Mouse (Mus musculus) CH12.LX (cell line): ENCODE measurements at regions not wholly inside any gene's neighbourhood (a gene's known extent, or its start where the extent isn't known, plus 50 kb on each side); places are given as distances from the start of the nearest gene placed in this dataset.

ENCODE experiments used
- DNase-seq: peaks from one replicate; pipeline ENCODE4 v3.0.0-alpha.2; 2013; ENCODE audit errors: extremely low read depth
- H3K27ac ChIP-seq: 2 replicates; pipeline ENCODE4 v1.5.1; 2012; ENCODE audit warnings: low read depth, mild to moderate bottlenecking, control low read depth, moderate library complexity; ENCODE audit not compliant: insufficient read depth
- H3K27me3 ChIP-seq: replicated peaks from 2 replicates; pipeline ENCODE3; 2012; ENCODE audit warnings: inconsistent platforms
- H3K36me3 ChIP-seq, 2 experiments: replicated peaks in 1 of 2; 2 replicates each; pipeline versions ENCODE3 to v1.6.1; 2012; ENCODE audit warnings: inconsistent platforms in 1 of 2, low read length in 1 of 2, mild to moderate bottlenecking in 1 of 2, mixed read lengths in 1 of 2, moderate library complexity in 1 of 2; ENCODE audit not compliant: control insufficient read depth in 1 of 2, insufficient read depth in 1 of 2
- H3K4me1 ChIP-seq, 2 experiments: 2 replicates each; pipeline ENCODE4 v1.6.1; 2012; ENCODE audit warnings: inconsistent platforms in 1 of 2, moderate library complexity in 1 of 2; ENCODE audit not compliant: insufficient read depth in 2 of 2, control insufficient read depth in 1 of 2
- H3K4me2 ChIP-seq: 2 replicates; pipeline ENCODE4 v1.6.1; 2012; ENCODE audit warnings: low read depth, mild to moderate bottlenecking, control low read depth; ENCODE audit not compliant: poor library complexity, insufficient read depth, severe bottlenecking
- H3K4me3 ChIP-seq, 3 experiments: fragments of 150-350 bp in 1 of 3; sonication (generic) in 1 of 3; replicated peaks in 1 of 3; 2 replicates each; pipeline versions ENCODE3 to v1.5.1; 2011 to 2012; ENCODE audit warnings: low read depth in 2 of 3, low read length in 2 of 3, mild to moderate bottlenecking in 2 of 3, moderate library complexity in 2 of 3, control low read depth in 1 of 3, improper control_type of control experiment in 1 of 3, inconsistent platforms in 1 of 3, mixed read lengths in 1 of 3; ENCODE audit not compliant: poor library complexity in 1 of 3
- H3K79me2 ChIP-seq: replicated peaks from 2 replicates; pipeline ENCODE4 v1.6.1; 2012; ENCODE audit warnings: mild to moderate bottlenecking, moderate library complexity; ENCODE audit not compliant: control insufficient read depth, poor library complexity, insufficient read depth, severe bottlenecking; ENCODE audit errors: extremely low read depth
- H3K9ac ChIP-seq: 2 replicates; pipeline ENCODE4 v1.6.1; 2012; ENCODE audit warnings: low read depth, mild to moderate bottlenecking, control low read depth, moderate library complexity; ENCODE audit not compliant: insufficient read depth
- H3K9me3 ChIP-seq: replicated peaks from 2 replicates; pipeline ENCODE3; 2012; ENCODE audit warnings: low read length, inconsistent platforms, mixed read lengths
- BHLHE40 ChIP-seq: IDR thresholded peaks from 2 replicates; pipeline ENCODE4 v1.6.1; 2011; ENCODE audit warnings: mild to moderate bottlenecking, low read depth, low read length, improper control_type of control experiment
- CTCF ChIP-seq, 2 experiments: IDR thresholded peaks in 1 of 2; conservative IDR thresholded peaks in 1 of 2; 2 replicates each; pipeline ENCODE4 v1.5.1; 2011 to 2012; ENCODE audit warnings: low read depth in 2 of 2, low read length in 2 of 2, improper control_type of control experiment in 1 of 2, inconsistent platforms in 1 of 2, mild to moderate bottlenecking in 1 of 2, moderate library complexity in 1 of 2
- EP300 ChIP-seq: IDR thresholded peaks from 2 replicates; pipeline ENCODE4 v1.6.1; 2011; ENCODE audit warnings: low read length, improper control_type of control experiment
- ETS1 ChIP-seq: conservative IDR thresholded peaks from 2 replicates; pipeline ENCODE4 v1.6.1; 2012; ENCODE audit warnings: low read depth, mild to moderate bottlenecking, inconsistent platforms, low read length, improper control_type of control experiment, moderate library complexity
- HCFC1 ChIP-seq: IDR thresholded peaks from 2 replicates; pipeline ENCODE4 v1.6.1; 2012; ENCODE audit warnings: low read depth, mild to moderate bottlenecking, inconsistent platforms, low read length, improper control_type of control experiment
- IRF4 ChIP-seq: IDR thresholded peaks from 2 replicates; pipeline ENCODE4 v1.6.1; 2014; ENCODE audit warnings: low read depth, mild to moderate bottlenecking, inconsistent platforms, low read length, improper control_type of control experiment
- MAFK ChIP-seq: IDR thresholded peaks from 2 replicates; pipeline ENCODE4 v1.6.1; 2011; ENCODE audit warnings: low read length, improper control_type of control experiment; ENCODE audit not compliant: insufficient replicate concordance
- MEF2A ChIP-seq: IDR thresholded peaks from 2 replicates; pipeline ENCODE4 v1.6.1; 2014; ENCODE audit warnings: low read depth, mild to moderate bottlenecking, inconsistent platforms, low read length, improper control_type of control experiment, borderline replicate concordance
- NELFE ChIP-seq: IDR thresholded peaks from 2 replicates; pipeline ENCODE4 v1.6.1; 2011; ENCODE audit warnings: low read depth, low read length, improper control_type of control experiment
- NRF1 ChIP-seq: IDR thresholded peaks from 2 replicates; pipeline ENCODE4 v1.6.1; 2014; ENCODE audit warnings: low read depth, mild to moderate bottlenecking, inconsistent platforms, low read length, improper control_type of control experiment, moderate library complexity
- POLR2A ChIP-seq: IDR thresholded peaks from 2 replicates; pipeline ENCODE4 v1.6.1; 2011; ENCODE audit warnings: low read depth, mild to moderate bottlenecking, improper control_type of control experiment, low read length
- RAD21 ChIP-seq: IDR thresholded peaks from 2 replicates; pipeline ENCODE4 v1.6.1; 2011; ENCODE audit warnings: low read depth, mild to moderate bottlenecking, low read length, improper control_type of control experiment, moderate library complexity
- RCOR1 ChIP-seq: conservative IDR thresholded peaks from 2 replicates; pipeline ENCODE4 v1.6.1; 2012; ENCODE audit warnings: low read depth, mild to moderate bottlenecking, inconsistent platforms, low read length, improper control_type of control experiment
- SMC3 ChIP-seq: IDR thresholded peaks from 2 replicates; pipeline ENCODE4 v1.6.1; 2011; ENCODE audit warnings: low read depth, low read length, improper control_type of control experiment
- TBP ChIP-seq: conservative IDR thresholded peaks from 2 replicates; pipeline ENCODE4 v1.6.1; 2011; ENCODE audit warnings: low read depth, low read length, improper control_type of control experiment
- USF1 ChIP-seq: IDR thresholded peaks from 2 replicates; pipeline ENCODE4 v1.6.1; 2014; ENCODE audit warnings: low read depth, mild to moderate bottlenecking, inconsistent platforms, low read length, improper control_type of control experiment
- ZKSCAN1 ChIP-seq: IDR thresholded peaks from 2 replicates; pipeline ENCODE4 v1.6.1; 2012; ENCODE audit warnings: low read depth, inconsistent platforms, low read length, improper control_type of control experiment, borderline replicate concordance
- ZMIZ1 ChIP-seq: IDR thresholded peaks from 2 replicates; pipeline ENCODE4 v1.6.1; 2012; ENCODE audit warnings: low read depth, mild to moderate bottlenecking, inconsistent platforms, low read length, improper control_type of control experiment
- dilution Hi-C: fragments of 300-500 bp; cut with MboI; formaldehyde crosslinking; loops from 2 replicates; pipeline ENCODE4 v1.14.3; 2020; ENCODE audit warnings: low sequenced_read_pairs; ENCODE audit not compliant: extremely low pct_unique_long_range_greater_than_20kb, extremely low pct_ligation_motif_present
- in situ Hi-C: fragments of 300-500 bp; cut with MboI; formaldehyde crosslinking; loops from 3 replicates; pipeline ENCODE4 v1.14.3; 2019; ENCODE audit warnings: low sequenced_read_pairs, low pct_ligation_motif_present, low pct_unique_long_range_greater_than_20kb, mixed read lengths

GRCm38 (mm10) chr1:185615819-185616429, 161.3 kb downstream of the Slc30a10 start:
- peaks cover 13% of the 10 kb centered on the region for H3K9me3 ChIP-seq
- TF ChIP-seq IRF4 (no peak), HCFC1 (no peak), USF1 (no peak), NELFE (no peak), RCOR1 (no peak), NRF1 (no peak), ETS1 (no peak), RAD21 (no peak), BHLHE40 (no peak), MAFK (no peak), SMC3 (no peak), ZMIZ1 (no peak), MEF2A (no peak), TBP (no peak), POLR2A (no peak), ZKSCAN1 (no peak), EP300 (no peak)
- H3K79me2 ChIP-seq = no peaks in the 10 kb centered on the region
- H3K4me3 ChIP-seq = no peak overlapping the region
- no peak overlapping the region for H3K4me2 ChIP-seq
- H3K27me3 ChIP-seq = no peaks in the 10 kb centered on the region
- dilution Hi-C loops = no loop called here
- in situ Hi-C loops = no loop called here
- no peak overlapping the region for H3K27ac ChIP-seq
- DNase-seq = no peak
- no peaks in the 10 kb centered on the region for H3K36me3 ChIP-seq
- H3K4me1 ChIP-seq = no peaks in the 10 kb centered on the region
- H3K9ac ChIP-seq = no peak overlapping the region

- Histone ChIP-seq H3K27ac (no peak overlapping the region), H3K4me3 (no peak overlapping the region), H3K36me3 (no peaks in the 10 kb centered on the region), H3K9me3 (peaks cover 10% of the 10 kb centered on the region), H3K79me2 (no peaks in the 10 kb centered on the region), H3K27me3 (no peaks in the 10 kb centered on the region), H3K9ac (no peak overlapping the region), H3K4me2 (no peak overlapping the region), H3K4me1 (no peaks in the 10 kb centered on the region)
- DNase-seq = no peak
- no peak for TF ChIP-seq MEF2A
- TF ChIP-seq NRF1 = no peak
- TF ChIP-seq USF1 = no peak
- TF ChIP-seq RAD21 = no peak
- TF ChIP-seq CTCF (conservative IDR thresholded peaks at IDR 0.05 in 1 of 2, IDR thresholded peaks at IDR 0.05 in 1 of 2; ENCODE audit: low read depth in 2 of 2, low read length in 2 of 2) = no peak
- TF ChIP-seq ZKSCAN1 = no peak
- TF ChIP-seq EP300 = no peak
- TF ChIP-seq ZMIZ1 = no peak
- dilution Hi-C loops (no loop called here), in situ Hi-C loops (no loop called here)
Observed at GRCm38 (mm10) chr1:185617691-185618090, 163.0 kb downstream of the Slc30a10 start.
